Mouse (Mus musculus): ENCODE data around the gene Pitpnm3. TPM values are rescaled to one million over a fixed set of nuclear protein-coding genes. Genes with fewer than 3 reads are reported as not detected.

The Pitpnm3 gene
- polyA plus RNA-seq, 1 experiment = not detected

GRCm38 (mm10) chr11:72078056-72078455 lies 57.5 kb downstream of the Pitpnm3 start:
- TF ChIP-seq GATA1 (IDR thresholded peaks at IDR 0.05; ENCODE audit: low read length) = no peak

DNA sequence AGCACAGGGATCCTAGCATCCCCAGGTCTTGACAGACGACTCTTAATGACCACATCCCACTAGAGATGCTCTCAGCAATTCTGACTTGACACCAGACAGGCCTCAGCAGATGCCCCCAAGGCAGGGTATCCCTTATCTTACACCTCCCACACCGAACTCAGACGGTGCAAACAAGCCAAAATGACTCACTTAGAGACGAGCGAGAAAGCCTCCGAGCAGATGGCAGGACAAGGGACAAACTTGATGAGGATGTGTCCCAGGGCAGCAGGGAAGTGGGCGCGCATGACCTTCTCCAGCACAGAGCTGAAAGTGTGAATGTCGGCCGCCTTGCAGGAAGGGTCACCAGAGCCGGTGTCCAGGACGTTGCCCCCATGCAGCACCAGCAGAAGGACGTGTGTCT lies 61.3 kb downstream of the Pitpnm3 start:
- no peak for TF ChIP-seq GATA1 (IDR thresholded peaks at IDR 0.05; ENCODE audit: low read length)

- no peak for TF ChIP-seq GATA1 (IDR thresholded peaks at IDR 0.05; ENCODE audit: low read length)
Measured at GRCm38 (mm10) chr11:72072331-72072905, 63.2 kb downstream of the Pitpnm3 start.

GRCm38 (mm10) chr11:72070733-72071132 lies 64.8 kb downstream of the Pitpnm3 start:
- TF ChIP-seq GATA1 (IDR thresholded peaks at IDR 0.05; ENCODE audit: low read length) = no peak

GRCm38 (mm10) chr11:72068026-72068425 lies 67.6 kb downstream of the Pitpnm3 start:
- no peak for TF ChIP-seq GATA1 (IDR thresholded peaks at IDR 0.05; ENCODE audit: low read length)

DNA sequence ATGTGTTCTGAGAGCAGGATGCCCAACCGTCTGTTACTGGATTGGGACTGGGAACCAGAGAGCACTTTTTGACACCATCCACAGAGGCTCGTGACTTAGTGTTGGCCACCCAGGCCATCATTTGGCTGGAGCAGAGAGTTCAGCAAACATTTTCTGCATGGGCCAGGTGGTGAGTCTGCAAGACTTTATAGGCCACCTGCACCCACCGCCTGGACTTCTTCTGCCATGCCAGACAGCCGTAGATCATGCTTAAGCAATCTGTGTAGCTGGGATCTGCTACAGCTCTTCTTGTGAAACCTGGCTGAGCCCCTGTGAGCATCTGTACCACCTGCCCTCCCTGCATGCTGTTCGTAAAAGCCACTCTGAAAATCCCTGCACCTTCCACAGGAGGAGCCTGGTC lies 68.3 kb downstream of the Pitpnm3 start:
- no peak for TF ChIP-seq GATA1 (IDR thresholded peaks at IDR 0.05; ENCODE audit: low read length)

GRCm38 (mm10) chr11:72066330-72066729 lies 69.2 kb downstream of the Pitpnm3 start:
- TF ChIP-seq GATA1 (IDR thresholded peaks at IDR 0.05; ENCODE audit: low read length) = no peak

DNA sequence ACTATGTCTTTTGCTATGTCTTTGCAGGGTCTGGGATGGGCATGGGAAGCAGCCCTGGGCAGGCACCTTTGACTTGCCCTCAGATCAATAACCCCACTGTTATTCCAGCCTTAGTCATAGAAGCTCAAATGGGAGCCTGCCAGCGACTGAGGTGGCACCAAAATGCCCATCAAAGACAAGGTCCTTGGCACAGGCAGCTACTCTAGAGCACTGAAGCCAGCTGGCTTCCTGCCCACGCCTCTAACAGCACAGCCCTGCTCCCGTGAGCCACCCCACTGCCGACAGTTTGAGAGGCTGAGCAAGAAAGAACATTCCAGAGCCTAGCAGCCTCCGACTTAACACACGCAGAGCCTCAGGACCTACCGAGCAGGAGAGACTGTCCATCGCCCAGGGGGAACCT lies 70.5 kb downstream of the Pitpnm3 start:
- TF ChIP-seq GATA1 (IDR thresholded peaks at IDR 0.05; ENCODE audit: low read length) = no peak

- TF ChIP-seq GATA1 (IDR thresholded peaks at IDR 0.05; ENCODE audit: low read length) = no peak
Measured at GRCm38 (mm10) chr11:72064414-72064813, 71.2 kb downstream of the Pitpnm3 start.

- no peak for TF ChIP-seq GATA1 (IDR thresholded peaks at IDR 0.05; ENCODE audit: low read length)
Measured at GRCm38 (mm10) chr11:72061093-72061620, 74.4 kb downstream of the Pitpnm3 start.

GRCm38 (mm10) chr11:72060416-72060815 lies 75.2 kb downstream of the Pitpnm3 start:
- no peak for TF ChIP-seq GATA1 (IDR thresholded peaks at IDR 0.05; ENCODE audit: low read length)

GRCm38 (mm10) chr11:72057166-72057565 lies 78.4 kb downstream of the Pitpnm3 start:
- no peak for TF ChIP-seq GATA1 (IDR thresholded peaks at IDR 0.05; ENCODE audit: low read length)

DNA sequence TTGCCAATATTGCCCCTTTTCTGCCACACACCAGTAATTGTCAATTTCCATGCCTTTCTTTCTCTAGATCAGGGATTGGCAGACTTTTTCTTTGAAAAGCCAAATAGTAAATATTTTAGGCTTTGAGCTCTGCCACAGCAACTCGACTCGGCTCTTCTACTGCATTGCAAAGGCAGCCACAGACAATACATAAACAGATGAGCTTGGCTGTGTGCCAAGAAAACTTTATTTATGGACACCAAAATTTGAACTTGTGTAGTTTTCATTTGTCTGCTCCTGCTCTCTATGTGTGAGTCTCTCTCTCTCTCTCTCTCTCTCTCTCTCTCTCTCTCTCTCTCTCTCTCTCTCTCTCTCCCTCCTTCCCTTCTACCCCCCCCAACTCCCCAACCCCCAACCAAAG lies 80.4 kb downstream of the Pitpnm3 start:
- no peak for TF ChIP-seq GATA1 (IDR thresholded peaks at IDR 0.05; ENCODE audit: low read length)

- no peak for TF ChIP-seq GATA1 (IDR thresholded peaks at IDR 0.05; ENCODE audit: low read length)
Measured at GRCm38 (mm10) chr11:72052636-72053035, 82.9 kb downstream of the Pitpnm3 start.

- no peak for TF ChIP-seq GATA1 (IDR thresholded peaks at IDR 0.05; ENCODE audit: low read length)
Measured at GRCm38 (mm10) chr11:72052221-72052620, 83.4 kb downstream of the Pitpnm3 start.

DNA sequence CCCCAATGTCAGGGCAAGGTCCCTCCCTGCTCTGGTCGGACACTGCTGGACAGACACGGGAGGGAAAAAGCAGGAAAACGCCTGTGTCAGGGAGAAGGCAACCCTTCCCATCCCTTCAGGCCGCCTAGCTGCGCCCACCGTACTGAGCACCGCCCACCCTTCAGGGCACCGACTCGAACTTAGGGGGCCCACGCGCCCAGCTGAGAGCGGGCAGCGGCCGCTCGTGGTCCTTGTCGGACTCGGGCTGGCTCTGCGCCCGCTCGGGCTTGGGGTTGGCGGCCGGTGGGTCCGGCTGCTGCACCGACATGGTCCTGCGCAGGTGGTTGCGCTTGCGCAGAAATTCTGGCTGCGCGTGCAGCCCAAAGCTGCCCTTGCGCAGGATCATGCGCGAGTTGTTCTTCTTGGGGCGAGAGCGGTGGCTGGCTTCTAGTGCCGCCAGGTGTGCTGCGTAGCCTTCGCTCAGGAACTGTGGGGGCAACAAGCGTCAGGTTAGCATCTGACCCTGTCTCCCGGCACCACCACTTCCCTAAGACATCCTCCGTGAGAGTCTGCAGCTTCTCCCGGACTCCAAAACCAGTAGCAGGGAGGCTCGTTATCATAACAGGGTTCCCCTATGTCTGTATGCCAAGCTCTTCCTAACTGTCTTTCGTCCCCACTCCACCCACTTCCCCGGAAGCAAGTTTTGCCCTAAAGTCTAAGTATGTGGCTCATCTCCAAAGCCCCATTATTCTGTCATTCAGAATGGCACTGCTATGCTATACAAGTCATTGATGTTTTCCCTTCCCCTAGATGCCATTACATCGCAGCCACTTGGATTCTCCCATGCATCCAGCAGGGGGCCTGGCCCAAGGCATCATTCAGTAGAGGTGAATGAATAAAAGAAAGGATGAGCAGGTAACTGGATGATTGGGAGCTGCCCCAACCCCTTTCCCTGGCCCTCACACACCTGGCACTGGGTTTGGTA lies 84.4 kb downstream of the Pitpnm3 start:
- no peak for TF ChIP-seq GATA1 (IDR thresholded peaks at IDR 0.05; ENCODE audit: low read length)

Measured in G1E-ER4 (cell line).